Mouse (Mus musculus): ENCODE results near the gene Timm9.
A peak's percentile ranks its signal among the peaks of the same experiment; 100 is the strongest.

The Timm9 gene

DNA sequence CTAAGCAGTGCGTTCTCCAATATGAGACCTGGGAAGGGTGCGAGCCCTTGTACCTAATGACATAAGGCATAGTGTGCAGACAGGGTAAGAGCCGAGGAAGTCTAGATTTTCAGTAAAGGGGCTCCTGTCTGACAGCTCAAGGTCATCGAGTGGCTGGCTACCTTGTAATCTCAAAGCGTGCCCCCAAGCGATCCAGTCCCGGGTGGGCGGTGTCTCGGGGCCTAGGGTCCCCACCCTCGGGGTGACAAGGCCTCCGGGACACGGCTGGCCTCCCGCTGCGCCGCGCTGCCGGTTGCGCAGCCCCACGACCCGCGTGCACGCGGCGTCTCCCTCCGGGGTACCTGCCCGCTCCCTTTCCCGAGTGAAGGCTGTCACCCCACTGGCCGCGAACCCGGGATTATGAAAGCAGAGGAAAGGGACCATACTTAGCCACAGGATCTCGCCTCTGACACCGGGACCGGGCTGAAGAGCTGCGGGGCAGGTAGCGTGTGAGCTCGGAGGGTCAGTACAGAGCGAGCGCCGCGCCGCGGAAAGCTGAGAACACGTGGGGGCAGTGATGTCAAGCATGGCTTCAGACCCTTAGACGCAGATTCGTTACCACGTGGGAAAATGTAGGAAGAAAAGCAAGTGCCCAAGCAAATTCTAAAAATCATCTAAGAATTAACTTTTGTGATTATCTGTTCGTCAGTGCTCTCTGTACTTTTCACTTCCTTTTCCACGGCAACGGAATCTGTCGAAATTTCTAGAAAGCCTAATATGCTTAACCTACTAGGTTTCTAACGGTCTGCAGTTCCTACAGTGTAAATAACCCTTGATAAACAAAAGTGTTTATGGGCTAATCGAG lies at the start of gene Timm9, which contains the start of gene 2700049A03Rik:
TSS of gene Timm9 (minus strand) at position 555 of the 844 bp plus-strand sequence.
TSS of gene 2700049A03Rik (plus strand) at position 719 of the 844 bp plus-strand sequence.
- peak; percentile 90 for DNase-seq (ENCODE audit: low spot score)

DNA sequence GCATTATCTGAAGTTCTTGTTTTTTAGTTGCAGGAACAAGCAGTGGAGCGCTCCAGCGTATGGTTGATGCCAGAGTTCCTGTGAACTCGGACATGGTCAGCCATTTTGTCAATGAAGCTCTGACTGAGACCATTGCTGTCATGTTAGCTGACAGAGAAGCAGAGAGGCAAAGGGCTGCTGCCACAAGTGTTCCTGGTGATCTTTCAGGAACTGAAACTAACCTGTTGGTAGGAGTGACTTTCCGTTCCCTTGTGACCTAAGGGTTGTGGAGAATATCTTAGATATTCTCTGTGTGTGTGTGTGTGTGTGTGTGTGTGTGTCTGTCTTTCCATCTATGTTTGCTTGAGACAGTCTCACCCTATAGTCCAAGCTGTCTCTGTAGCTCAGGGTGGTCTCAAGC lies 47.9 kb upstream of the Timm9 start:
- no peak for DNase-seq (ENCODE audit: low spot score)

DNA sequence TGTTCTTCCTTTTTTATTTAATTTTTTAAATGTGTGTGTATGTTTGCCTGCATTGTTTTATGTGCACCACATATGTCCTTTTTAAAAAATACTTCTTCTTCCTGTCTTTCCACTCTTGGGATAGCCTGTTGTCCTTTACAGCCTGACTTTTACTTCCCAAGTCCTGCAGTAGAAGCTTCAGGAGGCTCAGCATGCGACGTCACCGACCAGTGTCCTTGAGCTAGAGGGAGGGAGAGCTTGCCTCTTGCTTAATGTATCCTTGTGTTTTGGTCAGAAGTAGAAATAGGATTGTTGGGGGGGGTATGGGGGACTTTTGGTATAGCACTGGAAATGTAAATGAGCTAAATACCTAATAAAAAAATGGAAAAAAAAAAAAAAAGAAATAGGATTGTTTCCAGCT lies 47.3 kb upstream of the Timm9 start:
- DNase-seq (ENCODE audit: low spot score): no peak

DNA sequence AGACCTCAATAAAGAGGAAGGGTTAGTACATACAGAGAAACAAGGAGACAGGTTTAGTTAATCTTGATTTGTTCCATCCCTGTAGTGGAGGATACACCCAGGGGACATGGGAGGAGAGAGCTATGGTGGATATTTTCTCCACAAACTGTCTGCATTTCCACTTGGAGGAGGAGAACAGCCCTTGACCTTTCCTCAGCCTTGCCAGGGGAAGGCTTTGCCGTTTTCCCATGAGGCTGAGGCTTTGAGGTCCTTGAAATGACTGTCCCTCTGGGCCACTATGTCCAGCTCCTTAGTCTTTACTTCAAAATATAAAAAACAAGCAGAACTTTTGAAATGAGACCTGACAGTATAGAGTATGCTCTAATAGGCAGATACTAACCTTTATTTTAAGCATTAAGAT lies 33.4 kb upstream of the Timm9 start:
- DNase-seq (ENCODE audit: low spot score): no peak

DNA sequence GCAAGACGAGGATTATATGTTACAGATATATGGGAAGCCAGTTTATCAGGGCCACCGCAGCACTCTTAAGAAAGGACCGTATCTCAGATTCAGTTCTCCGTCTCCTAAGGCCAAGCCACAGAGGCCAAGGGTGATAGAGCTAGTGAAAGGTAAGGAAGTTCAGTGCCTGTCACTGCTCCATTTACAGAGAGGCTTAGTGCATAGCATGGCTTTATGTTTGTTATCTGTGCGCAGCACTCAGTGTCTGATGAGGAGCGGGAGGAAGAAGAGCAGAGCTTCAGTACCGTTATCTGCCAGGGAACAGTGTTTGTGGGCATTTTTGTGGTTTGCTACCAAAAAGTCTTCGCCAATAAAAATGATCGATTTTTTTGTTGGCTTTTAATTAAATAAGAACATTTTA lies 27.9 kb upstream of the Timm9 start:
- no peak for DNase-seq (ENCODE audit: low spot score)

DNA sequence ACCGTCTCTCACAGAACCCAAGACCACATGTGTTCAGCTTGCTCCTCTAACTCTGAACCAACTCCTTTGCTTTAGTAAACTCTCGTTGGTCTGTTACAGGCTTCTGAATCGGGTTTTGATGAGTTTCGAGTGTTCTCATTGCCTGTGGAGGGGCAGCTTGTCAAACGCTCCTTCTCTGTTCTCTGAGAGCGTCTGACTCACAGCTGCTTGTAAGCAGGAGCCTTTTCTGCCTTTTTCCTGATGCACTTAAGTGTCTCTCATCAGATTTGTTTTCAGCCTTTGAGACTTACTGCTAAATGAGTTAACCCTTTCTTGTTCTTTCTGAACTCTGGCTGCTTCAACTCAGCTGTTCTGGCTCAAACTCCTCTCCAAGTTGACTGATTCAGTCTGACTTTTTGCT lies 21.5 kb upstream of the Timm9 start:
- no peak for DNase-seq (ENCODE audit: low spot score)

DNA sequence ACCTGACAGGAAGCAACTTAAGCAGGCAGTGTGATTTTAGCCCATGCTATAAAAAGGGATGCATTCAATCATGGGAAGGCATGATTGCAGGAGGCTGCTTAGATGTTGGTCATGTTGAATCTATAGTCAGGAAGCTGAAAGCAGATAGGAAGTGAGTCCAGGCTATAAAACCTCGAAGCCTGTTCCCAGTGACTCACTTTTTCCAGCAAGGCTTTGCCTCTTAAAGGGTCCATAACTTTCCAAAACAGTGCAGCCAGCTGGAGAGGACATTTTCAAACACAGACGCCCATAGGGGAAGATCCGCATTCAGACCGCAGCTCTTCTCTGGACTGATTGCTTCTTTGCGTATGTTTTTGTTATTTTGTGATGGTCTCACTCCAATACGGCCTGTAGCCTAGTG lies 18.5 kb upstream of the Timm9 start:
- DNase-seq (ENCODE audit: low spot score): no peak

DNA sequence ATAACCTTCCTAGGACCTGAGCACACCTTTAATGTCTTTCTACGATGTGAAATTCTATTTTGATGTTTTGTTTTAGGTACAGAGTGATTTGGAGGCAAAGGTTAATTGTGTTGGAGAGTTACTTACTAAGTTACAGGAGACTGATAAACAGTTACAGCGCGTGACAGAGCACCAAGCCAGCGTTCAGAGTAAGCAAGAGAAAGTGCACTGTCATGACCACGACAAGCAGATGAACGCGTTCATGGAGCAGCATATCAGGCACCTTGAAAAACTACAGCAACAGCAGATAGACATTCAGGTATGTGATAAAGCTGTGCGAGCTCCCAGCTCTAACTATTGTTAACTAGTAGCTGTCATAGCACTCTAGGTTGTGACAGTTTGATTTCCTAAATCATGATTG lies 13.7 kb upstream of the Timm9 start:
- no peak for DNase-seq (ENCODE audit: low spot score)

DNA sequence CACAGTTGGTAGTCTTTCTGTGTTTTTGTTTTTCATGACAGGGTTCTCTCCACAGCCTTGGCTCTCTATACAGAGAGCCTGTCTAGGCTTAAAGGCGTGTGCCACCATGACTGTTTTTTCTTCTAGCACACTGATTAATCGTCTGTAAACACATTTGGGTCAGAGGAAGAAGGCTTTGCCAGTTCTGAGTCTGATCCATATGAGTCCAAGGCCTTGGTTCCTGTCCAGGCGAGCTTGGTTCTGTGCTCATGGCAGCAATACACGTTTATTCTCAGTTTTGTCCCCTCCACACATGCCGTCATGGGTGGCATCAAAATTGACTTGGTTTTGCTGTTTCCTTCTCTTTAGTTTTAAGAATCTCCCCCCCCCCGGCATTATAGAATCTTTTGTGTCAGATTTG lies 13.0 kb upstream of the Timm9 start:
- DNase-seq (ENCODE audit: low spot score): no peak

DNA sequence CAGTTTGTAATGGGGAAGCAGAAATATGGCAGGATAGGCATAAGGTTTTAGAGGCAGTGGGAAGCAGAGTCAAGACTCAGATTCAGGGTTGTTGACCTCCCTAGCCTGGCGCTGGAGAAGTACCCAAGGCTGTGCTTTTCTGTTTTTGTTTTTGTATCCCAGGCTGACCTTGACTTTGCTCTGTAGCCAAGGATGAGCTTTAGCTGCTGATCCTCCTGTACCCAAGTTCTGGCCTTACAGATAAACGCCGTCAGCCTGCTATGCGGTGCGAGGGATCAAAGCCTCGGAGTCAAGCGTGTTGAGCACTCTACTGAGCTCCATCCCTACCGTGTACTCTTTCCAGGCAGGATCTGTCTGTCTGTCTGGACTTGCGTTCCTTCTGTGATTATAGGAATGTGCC lies 12.3 kb upstream of the Timm9 start:
- no peak for DNase-seq (ENCODE audit: low spot score)

DNA sequence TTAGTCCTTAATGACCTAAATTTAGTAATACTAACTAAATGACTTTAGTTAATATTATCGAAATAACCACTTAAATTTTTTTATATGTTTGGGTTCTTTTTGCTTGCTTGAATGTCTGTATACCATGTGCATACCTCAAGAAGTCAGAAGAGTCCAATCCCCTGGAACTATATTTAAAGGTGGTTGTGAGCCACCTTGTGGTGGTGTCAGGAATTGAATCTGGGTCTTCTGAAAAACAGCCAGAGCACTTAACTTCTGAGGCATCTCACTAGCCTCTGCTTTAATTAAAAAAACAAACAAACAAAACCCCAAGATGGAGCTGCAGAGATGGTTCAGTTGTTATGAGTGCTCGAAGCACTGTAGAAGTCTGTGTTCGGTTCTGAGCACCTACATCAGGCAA lies 11.2 kb upstream of the Timm9 start:
- DNase-seq (ENCODE audit: low spot score): peak; percentile 65

DNA sequence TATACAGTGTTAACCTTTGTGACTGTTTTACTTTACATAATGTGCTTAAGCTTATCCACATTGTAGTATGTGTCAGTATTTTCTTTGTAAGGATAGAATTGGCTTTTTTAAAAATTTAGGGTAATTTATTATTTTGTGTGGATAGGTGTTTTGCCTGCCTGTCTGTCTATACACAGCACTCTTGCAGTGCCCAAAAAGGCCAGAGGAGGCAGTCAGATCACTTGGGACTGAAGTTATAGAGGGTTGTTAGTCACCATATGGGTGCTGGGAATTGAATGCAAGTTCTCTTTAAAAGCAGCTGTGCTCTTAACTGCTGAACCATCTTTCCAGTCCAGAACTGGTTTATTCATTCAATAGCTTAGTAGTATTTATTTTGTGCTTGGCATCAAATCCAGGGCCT lies 4.7 kb upstream of the Timm9 start:
- no peak for DNase-seq (ENCODE audit: low spot score)

DNA sequence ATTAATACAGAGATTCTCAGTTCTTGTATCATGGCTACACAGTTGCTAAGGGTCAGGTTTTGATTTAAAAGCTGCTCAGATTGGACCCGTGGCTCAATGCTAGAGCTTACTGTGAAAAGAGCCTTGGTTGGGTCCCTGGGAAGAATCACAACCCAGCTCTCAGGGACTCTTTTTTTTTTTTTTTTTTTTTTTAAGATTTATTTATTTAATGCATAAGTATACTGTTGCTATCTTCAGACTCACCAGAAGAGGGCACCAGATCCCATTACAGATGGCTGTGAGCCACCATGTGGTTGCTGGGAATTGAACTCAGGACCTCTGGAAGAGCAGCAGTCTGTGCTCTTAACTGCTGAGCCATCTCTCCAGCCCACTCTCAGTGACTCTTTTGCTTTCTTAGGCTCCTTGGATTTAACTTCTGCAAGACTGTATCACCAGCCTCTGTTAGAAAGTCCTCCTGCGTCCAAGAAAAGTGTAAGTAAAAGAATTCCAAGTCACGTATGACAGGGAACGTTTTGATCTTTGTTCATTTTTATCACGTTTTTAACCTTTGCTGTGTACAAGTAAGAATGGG lies 2.9 kb upstream of the Timm9 start:
- DNase-seq (ENCODE audit: low spot score): no peak

DNA sequence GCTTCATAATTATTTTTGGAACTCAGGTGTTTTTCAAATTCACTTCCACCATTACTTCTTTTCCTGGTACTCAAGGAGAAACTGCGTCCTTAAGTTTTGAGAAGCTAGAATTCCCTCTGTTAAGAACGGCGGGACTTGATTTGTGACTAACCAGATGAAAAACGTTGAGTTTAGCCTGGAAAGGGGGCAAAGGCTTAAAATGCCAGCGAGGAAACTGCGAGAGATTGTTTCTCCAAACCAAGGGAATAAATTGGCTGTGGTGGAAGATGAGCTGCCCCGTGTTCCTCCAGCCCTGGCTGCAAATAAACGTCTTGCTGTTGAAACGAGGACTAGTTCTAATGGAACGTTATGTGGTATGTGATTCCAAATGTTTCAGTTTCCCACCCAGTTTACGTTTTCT lies 1.2 kb upstream of the Timm9 start:
- DNase-seq (ENCODE audit: low spot score): peak; percentile 29

DNA sequence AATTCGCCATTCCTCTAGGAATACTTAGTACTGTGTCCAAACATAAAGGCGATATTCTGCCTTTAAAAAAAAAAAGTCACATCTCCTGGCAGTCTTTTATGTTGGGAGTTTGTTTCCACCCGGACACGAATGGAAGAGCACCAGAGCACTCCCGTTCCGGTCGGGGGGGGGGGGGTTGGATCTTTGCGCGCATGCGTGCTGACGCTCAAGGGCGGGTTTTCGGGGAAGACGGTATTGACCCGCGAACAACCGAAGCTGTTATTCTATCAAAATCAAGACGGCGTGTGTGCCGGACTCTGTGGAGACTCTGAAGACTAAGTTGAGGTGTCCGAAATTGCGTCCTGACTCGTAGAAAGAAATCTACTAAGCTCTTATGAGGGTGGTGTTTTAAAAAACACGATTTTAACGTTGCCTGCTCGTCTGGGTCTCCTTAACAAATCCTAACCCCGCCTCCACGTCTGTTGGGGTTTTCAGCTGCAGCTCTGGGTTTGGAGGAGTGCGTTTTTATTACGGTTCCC lies 549 bp upstream of the Timm9 start:
- peak; percentile 96 for DNase-seq (ENCODE audit: low spot score)

DNA sequence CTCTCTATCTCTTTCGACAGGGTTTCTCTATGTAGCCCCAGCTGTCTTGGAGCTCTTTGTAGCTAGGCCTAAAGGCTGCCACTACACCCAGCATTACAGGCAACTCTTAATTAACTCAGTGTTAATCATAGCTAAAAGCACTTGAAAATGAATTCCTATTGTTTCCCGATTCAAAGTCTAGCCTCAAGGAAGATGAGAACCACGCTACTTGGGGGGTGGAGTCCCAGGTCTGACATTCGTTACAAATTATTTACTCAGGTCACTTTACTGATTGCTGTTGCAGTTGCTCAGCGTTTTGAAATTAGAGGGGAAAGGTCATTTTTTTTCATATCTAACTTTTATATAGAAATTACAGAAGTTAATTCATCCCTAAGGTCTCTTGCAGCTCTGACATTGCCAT lies 903 bp downstream of the Timm9 start:
- DNase-seq (ENCODE audit: low spot score): peak; percentile 24

DNA sequence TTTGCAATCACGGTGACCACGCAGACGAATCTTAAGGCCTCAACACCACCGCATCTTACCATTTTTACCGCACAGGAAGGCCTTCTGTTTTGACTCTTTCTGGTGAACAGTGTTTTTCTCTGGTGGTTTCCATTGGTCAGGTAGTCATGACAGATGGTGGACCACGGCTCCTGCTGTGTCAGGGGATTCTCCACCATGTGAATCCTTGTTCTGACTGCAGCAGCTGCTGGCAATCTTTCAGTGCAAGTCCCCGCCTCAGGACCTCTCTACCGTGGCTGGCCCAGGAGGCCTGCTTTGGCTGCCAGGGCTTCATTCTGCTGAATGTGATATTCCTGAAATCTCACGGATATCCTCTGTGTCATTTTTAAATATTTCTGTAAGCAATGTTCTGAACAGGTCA lies 13.2 kb downstream of the Timm9 start:
- no peak for DNase-seq (ENCODE audit: low spot score)

DNA sequence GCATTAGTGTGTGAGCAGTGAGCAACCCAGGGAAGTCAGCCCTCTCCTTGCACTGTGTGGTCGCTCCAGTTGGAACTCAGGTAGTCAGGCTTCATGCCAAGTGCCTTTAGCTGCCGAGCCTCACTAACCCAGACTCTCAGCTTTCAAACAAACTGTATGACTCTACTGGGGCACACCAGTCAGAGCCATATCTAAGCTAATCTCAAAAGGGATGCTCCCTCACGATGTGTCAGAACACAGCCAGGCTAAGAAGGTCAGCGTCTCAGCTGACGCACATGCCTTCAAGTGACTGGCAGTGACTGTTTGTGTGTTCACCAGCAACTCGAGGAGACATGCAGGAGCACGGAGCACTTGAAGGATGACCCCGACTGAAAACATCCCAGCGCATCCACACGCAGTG lies 13.8 kb downstream of the Timm9 start:
- DNase-seq (ENCODE audit: low spot score): no peak

DNA sequence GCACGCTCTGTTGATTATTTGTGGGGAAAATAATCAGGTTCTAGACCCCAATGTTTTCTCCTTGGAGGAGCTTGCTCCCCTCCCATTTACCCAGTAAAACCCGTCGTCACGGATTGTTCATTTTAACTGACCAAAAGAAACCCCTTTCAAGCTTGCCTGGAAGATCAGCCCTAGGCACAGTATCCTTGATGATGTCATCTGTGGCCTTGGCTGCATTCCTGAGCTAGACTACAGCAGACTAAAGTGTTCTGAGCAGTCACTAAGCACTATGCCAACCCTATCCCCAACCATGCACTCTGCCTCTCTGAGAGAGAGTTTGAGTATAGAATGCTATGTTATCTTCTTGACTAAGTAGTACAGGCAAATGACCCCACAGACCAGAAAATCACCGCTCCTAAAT lies 20.1 kb downstream of the Timm9 start:
- DNase-seq (ENCODE audit: low spot score): peak; percentile 20

DNA sequence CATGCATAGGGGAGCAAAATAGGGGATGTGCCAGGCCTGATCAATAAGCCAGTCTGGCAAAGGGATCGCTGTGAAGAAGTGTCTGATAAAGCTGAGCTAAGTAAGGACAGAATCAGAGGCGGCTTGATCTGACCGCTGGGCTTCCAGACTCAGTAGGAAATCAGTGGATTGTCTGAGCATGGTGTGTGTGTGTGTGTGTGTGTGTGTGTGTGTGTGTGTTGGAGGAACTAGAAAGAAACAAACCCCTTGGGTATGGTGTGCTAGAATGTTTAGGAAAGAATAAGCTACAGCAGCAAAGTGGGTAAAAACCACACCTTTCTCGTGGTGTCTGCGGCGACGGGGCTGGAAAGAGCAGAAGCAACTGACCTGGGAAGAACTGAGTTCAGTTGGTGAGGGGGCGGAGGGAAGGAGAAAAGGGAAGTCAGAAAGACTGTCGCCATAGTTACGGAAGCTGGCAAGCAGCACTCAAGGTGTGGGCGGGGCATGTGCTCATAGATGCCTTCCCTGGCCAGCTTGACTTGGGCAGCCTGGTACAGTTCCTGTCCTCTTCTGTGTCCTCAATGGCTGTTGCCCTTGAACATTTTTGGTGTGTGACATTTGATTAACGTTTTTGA lies 22.7 kb downstream of the Timm9 start:
- DNase-seq (ENCODE audit: low spot score): peak; percentile 88

DNA sequence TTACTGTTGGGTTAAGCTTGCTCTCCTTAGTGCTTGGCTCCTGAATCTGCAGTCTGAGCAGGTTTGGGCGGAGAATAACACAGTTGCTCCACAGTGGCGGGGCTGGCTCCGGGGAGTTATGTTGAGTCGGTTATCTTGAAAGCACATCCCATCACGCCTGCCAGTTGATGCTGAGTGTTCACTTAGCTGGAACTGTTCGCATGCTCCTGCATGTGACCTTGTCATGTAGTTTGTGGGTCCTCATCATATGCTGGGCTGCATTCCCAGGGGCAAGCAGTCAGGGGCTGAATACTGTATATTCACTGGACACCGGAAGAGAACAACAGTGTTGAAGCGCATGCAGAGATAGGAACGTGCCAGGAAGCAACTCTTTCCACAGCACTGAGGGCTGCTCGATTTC lies 23.4 kb downstream of the Timm9 start:
- no peak for DNase-seq (ENCODE audit: low spot score)

DNA sequence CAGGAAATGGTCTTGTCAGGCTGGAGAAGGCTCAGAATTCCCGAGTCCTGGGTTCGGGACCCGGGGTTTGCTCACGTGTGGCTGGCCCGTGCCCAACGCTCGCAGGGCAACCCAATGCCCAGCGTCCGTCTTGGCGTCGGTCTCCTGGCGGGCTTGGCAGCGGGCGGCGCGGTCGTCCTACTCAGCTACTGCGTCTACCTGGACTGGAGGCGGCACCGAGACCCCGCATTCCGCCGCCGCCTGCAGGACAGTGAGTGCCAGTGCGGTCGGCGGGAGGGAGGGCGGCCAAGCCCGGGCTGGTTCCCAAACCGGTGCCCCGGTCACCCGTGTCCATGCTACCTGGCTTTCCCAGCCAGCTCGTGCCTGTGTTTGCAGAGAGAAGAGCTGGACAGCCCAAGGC lies 25.2 kb downstream of the Timm9 start, which contains the start of gene Tomm20l:
TSS of gene Tomm20l (plus strand) at position 98 of the 400 bp plus-strand sequence.
- no peak for DNase-seq (ENCODE audit: low spot score)

DNA sequence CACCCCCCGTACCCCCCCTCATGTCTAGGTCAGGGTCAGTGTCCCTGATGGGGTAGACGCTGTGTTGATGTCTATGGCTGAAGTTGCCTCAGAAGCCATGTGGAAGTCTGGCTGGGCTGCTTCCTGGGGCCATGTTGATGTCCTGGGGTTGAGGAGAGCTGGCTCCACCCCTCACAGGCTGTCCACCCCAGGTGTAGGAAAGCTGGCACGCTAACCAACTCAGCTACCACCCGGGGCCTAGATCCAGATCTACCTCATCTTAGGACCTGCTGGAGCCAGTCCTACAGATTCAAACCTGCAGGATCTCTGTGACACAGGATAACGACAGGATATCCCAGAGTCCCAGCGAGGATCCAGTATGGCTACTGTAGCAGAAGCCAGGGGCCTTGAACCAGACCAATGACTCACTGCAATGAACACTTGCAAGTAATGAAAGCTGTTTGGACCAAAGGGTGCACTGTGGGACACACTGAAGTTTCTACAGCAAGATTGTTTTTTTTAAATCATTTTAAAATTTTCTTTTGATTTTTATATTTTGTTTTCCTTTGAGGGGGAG lies 29.2 kb downstream of the Timm9 start:
- DNase-seq (ENCODE audit: low spot score): no peak

All from MN1 (cell line).